Mouse (Mus musculus) olfactory bulb, adult 2 months (tissue): ENCODE data around the gene Snx14.

Experiments used
- CTCF ChIP-seq: fragments of 200-500 bp; IDR thresholded peaks from 2 replicates; pipeline ENCODE4 v1.5.1; 2012; ENCODE audit warnings: low read depth, mild to moderate bottlenecking, low read length, moderate library complexity; ENCODE audit not compliant: insufficient read depth
- POLR2A ChIP-seq: fragments of 200-500 bp; IDR thresholded peaks from 2 replicates; pipeline ENCODE4 v1.6.1; 2012; ENCODE audit warnings: mild to moderate bottlenecking, low read depth, low read length, moderate library complexity; ENCODE audit not compliant: insufficient read depth

GRCm38 (mm10) chr9:88416752-88417151, 22.0 kb downstream of the Snx14 start:
- TF ChIP-seq POLR2A (no peak), CTCF (no peak)
